9 mouse cellular contexts compared by ENCODE assay signal in genomic region chr13:73417478-73418220, GRCm38 (mm10). TPM values are rescaled to one million over a fixed set of nuclear protein-coding genes. Genes with fewer than 3 reads are reported as not detected.
DNase-seq lines count a peak whose midpoint lies in the region; ATAC-seq and TF ChIP-seq lines count a peak whose summit lies in the region.
"Had no signal": no experiment of that assay in that cellular context is flagged by ENCODE, and none has a peak within 500 bp of the region (broad histone marks: within the 10 kb centered on the region; RNA-seq: fewer than 3 reads in every experiment).

No protein-coding gene starts in this region.

- no peaks in the 10 kb centered on the region for H3K36me3 ChIP-seq in forebrain, embryonic 12.5 days (replicated peaks)
- H3K36me3 ChIP-seq in forebrain, embryonic 16.5 days (ENCODE audit: control insufficient read depth, insufficient read depth), result no peaks in the 10 kb centered on the region
- no peaks in the 10 kb centered on the region for H3K36me3 ChIP-seq in lung, embryonic 16.5 days (ENCODE audit: control insufficient read depth, insufficient read depth, low read length)
- no peaks in the 10 kb centered on the region for H3K36me3 ChIP-seq in stomach, postnatal 0 days (ENCODE audit: control insufficient read depth, insufficient read depth, low read length)
- H3K36me3 ChIP-seq: G1E had no signal

- WGBS in forebrain, embryonic 12.5 days, result 42% methylated on average over 15 of the region's 15 CpGs
- WGBS in forebrain, embryonic 16.5 days, result 40% methylated on average over 15 of the region's 15 CpGs
- WGBS in lung, embryonic 16.5 days, result 36% methylated on average over 15 of the region's 15 CpGs
- 32% methylated on average over 15 of the region's 15 CpGs for WGBS in stomach, postnatal 0 days

- DNase-seq in right cerebral cortex, postnatal 4 days, result peak; percentile 13
- no peak for DNase-seq in right cerebral cortex, postnatal 36 days (ENCODE audit: low spot score in 2 of 2)
- no peak for DNase-seq in stomach, postnatal 0 days (ENCODE audit: low spot score)
- no peak for DNase-seq in ovary, postnatal 10 days (ENCODE audit: low spot score)

- no peak for TF ChIP-seq EP300 in stomach, postnatal 0 days (optimal IDR thresholded peaks at IDR 0.05)

- H3K27ac ChIP-seq in forebrain, embryonic 12.5 days, result no peak overlapping the region
- no peak overlapping the region for H3K27ac ChIP-seq in forebrain, embryonic 16.5 days (ENCODE audit: low read length)
- no peak overlapping the region for H3K27ac ChIP-seq in lung, embryonic 16.5 days (ENCODE audit: low read length)
- H3K27ac ChIP-seq in stomach, postnatal 0 days (replicated peaks), result no peak overlapping the region

- H3K4me3 ChIP-seq in forebrain, embryonic 12.5 days (replicated peaks), result no peak overlapping the region
- H3K4me3 ChIP-seq in forebrain, embryonic 16.5 days (replicated peaks; ENCODE audit: low read length), result no peak overlapping the region
- H3K4me3 ChIP-seq in lung, embryonic 16.5 days (ENCODE audit: low read length), result no peak overlapping the region
- no peak overlapping the region for H3K4me3 ChIP-seq in stomach, postnatal 0 days (ENCODE audit: low read depth, low read length)

- peak; percentile 57 for TF ChIP-seq CTCF in stomach, postnatal 0 days (IDR thresholded peaks at IDR 0.05; ENCODE audit: low read depth)

- no peaks in the 10 kb centered on the region for H3K9me3 ChIP-seq in forebrain, embryonic 12.5 days
- H3K9me3 ChIP-seq in forebrain, embryonic 16.5 days (ENCODE audit: control insufficient read depth, low read length), result no peaks in the 10 kb centered on the region
- no peaks in the 10 kb centered on the region for H3K9me3 ChIP-seq in lung, embryonic 16.5 days (ENCODE audit: control insufficient read depth, low read length)
- H3K9me3 ChIP-seq in stomach, postnatal 0 days (ENCODE audit: control insufficient read depth, low read length), result no peaks in the 10 kb centered on the region

- peaks cover 15% of the 10 kb centered on the region; the same call in 1 of the 2 replicates for H3K4me1 ChIP-seq in forebrain, embryonic 12.5 days
- H3K4me1 ChIP-seq in forebrain, embryonic 16.5 days (replicated peaks; ENCODE audit: control insufficient read depth, insufficient read depth, low read length), result no peaks in the 10 kb centered on the region
- H3K4me1 ChIP-seq in lung, embryonic 16.5 days (replicated peaks; ENCODE audit: control insufficient read depth, insufficient read depth, low read length), result no peaks in the 10 kb centered on the region
- H3K4me1 ChIP-seq in stomach, postnatal 0 days (replicated peaks; ENCODE audit: control insufficient read depth, insufficient read depth), result no peaks in the 10 kb centered on the region

- H3K4me2 ChIP-seq in forebrain, embryonic 12.5 days, result no peak overlapping the region
- H3K4me2 ChIP-seq in forebrain, embryonic 16.5 days (ENCODE audit: low read length), result no peak overlapping the region
- no peak overlapping the region for H3K4me2 ChIP-seq in lung, embryonic 16.5 days (ENCODE audit: low read depth, low read length)
- no peak overlapping the region for H3K4me2 ChIP-seq in stomach, postnatal 0 days (replicated peaks; ENCODE audit: low read depth)

- no peak overlapping the region for H3K9ac ChIP-seq in forebrain, embryonic 12.5 days
- H3K9ac ChIP-seq in forebrain, embryonic 16.5 days (replicated peaks; ENCODE audit: low read depth, low read length), result no peak overlapping the region
- no peak overlapping the region for H3K9ac ChIP-seq in lung, embryonic 16.5 days (ENCODE audit: low read length)
- no peak overlapping the region for H3K9ac ChIP-seq in stomach, postnatal 0 days (ENCODE audit: low read length)

- 0 out of 2 replicates have a peak, but pooled peaks have one; percentile 49 for ATAC-seq in forebrain, embryonic 12.5 days (ENCODE audit: low FRiP score)
- ATAC-seq in forebrain, embryonic 16.5 days, result no peak
- ATAC-seq in erythroid progenitor cell, adult 5-6 weeks (replicated peaks; ENCODE audit: low FRiP score, poor library complexity, severe bottlenecking), result 0 out of 2 replicates have a peak, but pooled peaks have one; percentile 53
- 0 out of 2 replicates have a peak, but pooled peaks have one; percentile 34 for ATAC-seq in lung, embryonic 16.5 days (ENCODE audit: low read depth)
- ATAC-seq in stomach, postnatal 0 days (ENCODE audit: low FRiP score, low TSS enrichment), result no peak

- peaks cover 8% of the 10 kb centered on the region; the same call in 1 of the 2 replicates for H3K27me3 ChIP-seq in forebrain, embryonic 12.5 days
- H3K27me3 ChIP-seq in forebrain, embryonic 16.5 days (replicated peaks; ENCODE audit: control insufficient read depth, insufficient read depth, low read length), result no peaks in the 10 kb centered on the region
- no peaks in the 10 kb centered on the region for H3K27me3 ChIP-seq in lung, embryonic 16.5 days (ENCODE audit: control insufficient read depth, insufficient read depth, low read depth, low read length)
- no peaks in the 10 kb centered on the region for H3K27me3 ChIP-seq in stomach, postnatal 0 days (ENCODE audit: control insufficient read depth, insufficient read depth, low read length)

RNA-seq across cellular contexts. Expression of gene Lpcat1, which starts 49.3 kb away (rescaled TPM):
- 65.9 and 67.0 TPM in 2 replicates for polyA plus RNA-seq in forebrain, embryonic 12.5 days (2016; fragmentation: Nextera tagmentation; extraction: Ambion mirVana)
- 62.3 and 64.7 TPM in 2 replicates for polyA plus RNA-seq in forebrain, embryonic 16.5 days (2015; fragmentation: Nextera tagmentation; extraction: Ambion mirVana)
- 241 and 302 TPM in 2 replicates for total RNA-seq in erythroid progenitor cell, adult 5-6 weeks (2015; ENCODE audit: low replicate concordance)
- total RNA-seq in erythroid progenitor cell, adult 5-6 weeks (2017; ENCODE audit: low replicate concordance), result 359 and 488 TPM in 2 replicates
- polyA plus RNA-seq in lung, embryonic 16.5 days (2015; fragmentation: Nextera tagmentation; extraction: Ambion mirVana), result 119 and 140 TPM in 2 replicates
- 8.5 and 8.6 TPM in 2 replicates for polyA plus RNA-seq in stomach, postnatal 0 days (2015; fragmentation: Nextera tagmentation; extraction: Ambion mirVana)
- polyA plus RNA-seq: G1E had no signal

Comparison
In these comparisons a context has a peak if more than half of its experiments do, and no peak if none do; other contexts are left out.
1. ATAC-seq: peak in forebrain, embryonic 12.5 days (single experiment), erythroid progenitor cell, adult 5-6 weeks (single experiment) and lung, embryonic 16.5 days (single experiment); none in forebrain, embryonic 16.5 days (single experiment) and stomach, postnatal 0 days (single experiment).